Mouse (Mus musculus): Measurements from ENCODE around the gene Ceacam20. TPM values are rescaled to one million over a fixed set of nuclear protein-coding genes. Genes with fewer than 3 reads are reported as not detected.
"Not testable (repeated sequence)": the region's sequence is repeated elsewhere in the genome, so short reads cannot be mapped to it uniquely, and the experiment has no call there.

Ceacam20 gene
- polyA plus RNA-seq, 1 experiment from 2014 or later: not detected

DNA sequence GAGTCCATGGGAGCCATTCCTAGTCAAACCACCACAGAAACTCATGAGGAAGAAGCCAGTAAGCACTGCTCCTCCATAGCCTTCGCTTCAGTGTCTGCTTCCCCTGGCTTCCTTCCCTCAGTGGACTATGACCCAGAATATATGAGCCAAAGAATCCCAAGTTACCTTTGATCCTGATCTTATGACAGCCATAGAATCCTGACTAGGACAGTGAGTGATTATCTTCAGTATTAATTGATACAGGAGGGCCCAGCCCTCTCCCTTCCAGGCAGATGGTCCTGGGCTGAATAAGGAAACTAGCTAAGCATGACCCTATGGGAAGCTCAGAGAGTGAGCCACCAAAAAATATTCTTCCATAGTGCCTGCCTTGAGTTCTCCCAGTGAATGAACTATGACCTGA, 2.8 kb upstream of the Ceacam20 start:
- Histone ChIP-seq H3K9ac (ENCODE audit: low read length) (no peak overlapping the region), H3K4me1 (replicated peaks; ENCODE audit: control insufficient read depth, insufficient read depth, low read length) (no peaks in the 10 kb centered on the region), H3K27ac (ENCODE audit: low read length) (no peak overlapping the region), H3K27me3 (ENCODE audit: control insufficient read depth, insufficient read depth, low read depth, low read length) (no peaks in the 10 kb centered on the region), H3K36me3 (ENCODE audit: control insufficient read depth, insufficient read depth, low read length) (no peaks in the 10 kb centered on the region), H3K9me3 (ENCODE audit: control insufficient read depth, low read length) (no peaks in the 10 kb centered on the region), H3K4me3 (ENCODE audit: low read length) (no peak overlapping the region), H3K4me2 (ENCODE audit: low read depth, low read length) (no peak overlapping the region)
- WGBS: 45% methylated on average over 1 of the region's 1 CpGs
- ATAC-seq (ENCODE audit: low read depth): no peak

DNA sequence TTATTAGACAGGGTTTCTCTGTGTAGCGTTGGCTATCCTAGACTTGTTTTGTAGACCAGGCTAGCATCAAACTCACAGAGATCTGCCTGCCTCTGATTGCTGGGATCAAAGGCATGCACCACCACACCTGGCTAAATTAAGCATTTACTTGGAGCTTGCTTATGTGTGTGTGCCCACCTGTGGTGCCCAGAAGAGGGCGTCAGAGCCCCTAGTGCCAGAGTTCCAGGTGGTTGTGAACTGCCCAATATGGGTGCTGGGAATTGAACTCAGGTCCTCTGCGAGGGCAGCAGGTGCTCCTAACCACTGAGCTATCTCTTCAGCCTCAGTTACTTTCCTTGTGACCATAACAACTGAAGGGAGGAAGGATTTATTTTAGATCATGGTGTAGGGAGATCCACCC, 3.9 kb downstream of the Ceacam20 start:
- no peak overlapping the region for H3K27ac ChIP-seq (ENCODE audit: low read length)
- WGBS: 70% methylated on average over 3 of the region's 3 CpGs
- H3K9me3 ChIP-seq (ENCODE audit: control insufficient read depth, low read length): no peaks in the 10 kb centered on the region
- no peaks in the 10 kb centered on the region for H3K4me1 ChIP-seq (replicated peaks; ENCODE audit: control insufficient read depth, insufficient read depth, low read length)
- no peaks in the 10 kb centered on the region for H3K27me3 ChIP-seq (ENCODE audit: control insufficient read depth, insufficient read depth, low read depth, low read length)
- no peak for ATAC-seq (ENCODE audit: low read depth)
- H3K36me3 ChIP-seq (ENCODE audit: control insufficient read depth, insufficient read depth, low read length): no peaks in the 10 kb centered on the region
- H3K9ac ChIP-seq (ENCODE audit: low read length): no peak overlapping the region
- H3K4me3 ChIP-seq (ENCODE audit: low read length): no peak overlapping the region
- H3K4me2 ChIP-seq (ENCODE audit: low read depth, low read length): no peak overlapping the region

- Histone ChIP-seq H3K4me1 (replicated peaks; ENCODE audit: control insufficient read depth, insufficient read depth, low read length) (no peaks in the 10 kb centered on the region), H3K9me3 (ENCODE audit: control insufficient read depth, low read length) (no peaks in the 10 kb centered on the region), H3K4me3 (ENCODE audit: low read length) (no peak overlapping the region), H3K27me3 (ENCODE audit: control insufficient read depth, insufficient read depth, low read depth, low read length) (no peaks in the 10 kb centered on the region), H3K36me3 (ENCODE audit: control insufficient read depth, insufficient read depth, low read length) (no peaks in the 10 kb centered on the region), H3K9ac (ENCODE audit: low read length) (no peak overlapping the region), H3K4me2 (ENCODE audit: low read depth, low read length) (no peak overlapping the region), H3K27ac (ENCODE audit: low read length) (no peak overlapping the region)
- ATAC-seq (ENCODE audit: low read depth): no peak
- WGBS: 94% methylated on average over 4 of the region's 4 CpGs
These were observed 4.4 kb downstream of the Ceacam20 start for GRCm38 (mm10) chr7:19969541-19970090.

DNA sequence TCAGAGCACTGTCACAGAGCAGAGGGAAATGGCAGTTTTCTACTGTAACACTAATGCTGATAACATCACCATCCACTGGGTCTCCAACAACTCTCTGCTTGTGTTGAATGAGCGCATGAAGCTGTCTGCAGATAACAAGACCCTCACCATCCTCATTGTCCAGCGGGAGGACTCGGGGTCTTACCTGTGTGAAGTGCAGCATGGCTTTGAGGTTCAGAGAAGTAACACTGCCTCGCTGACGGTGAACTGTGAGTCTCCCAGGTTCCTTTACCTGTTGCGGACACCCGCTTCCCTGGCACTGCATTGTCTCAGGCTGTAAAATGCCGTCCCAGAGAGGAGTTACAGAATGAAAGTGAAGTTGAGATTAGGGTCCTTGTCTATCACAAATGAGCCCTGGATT, 5.0 kb downstream of the Ceacam20 start:
- no peaks in the 10 kb centered on the region for H3K27me3 ChIP-seq (ENCODE audit: control insufficient read depth, insufficient read depth, low read depth, low read length)
- no peaks in the 10 kb centered on the region for H3K4me1 ChIP-seq (replicated peaks; ENCODE audit: control insufficient read depth, insufficient read depth, low read length)
- no peak overlapping the region for H3K4me2 ChIP-seq (ENCODE audit: low read depth, low read length)
- H3K9ac ChIP-seq (ENCODE audit: low read length): no peak overlapping the region
- no peaks in the 10 kb centered on the region for H3K9me3 ChIP-seq (ENCODE audit: control insufficient read depth, low read length)
- H3K4me3 ChIP-seq (ENCODE audit: low read length): no peak overlapping the region
- 92% methylated on average over 8 of the region's 8 CpGs for WGBS
- no peak overlapping the region for H3K27ac ChIP-seq (ENCODE audit: low read length)
- ATAC-seq (ENCODE audit: low read depth): no peak
- no peaks in the 10 kb centered on the region for H3K36me3 ChIP-seq (ENCODE audit: control insufficient read depth, insufficient read depth, low read length)

- H3K9me3 ChIP-seq (ENCODE audit: control insufficient read depth, low read length): no peaks in the 10 kb centered on the region
- no peaks in the 10 kb centered on the region for H3K4me1 ChIP-seq (replicated peaks; ENCODE audit: control insufficient read depth, insufficient read depth, low read length)
- no peak overlapping the region for H3K27ac ChIP-seq (ENCODE audit: low read length)
- WGBS: 92% methylated on average over 4 of the region's 4 CpGs
- no peak for ATAC-seq (ENCODE audit: low read depth)
- no peak overlapping the region for H3K4me2 ChIP-seq (ENCODE audit: low read depth, low read length)
- H3K27me3 ChIP-seq (ENCODE audit: control insufficient read depth, insufficient read depth, low read depth, low read length): no peaks in the 10 kb centered on the region
- H3K4me3 ChIP-seq (ENCODE audit: low read length): no peak overlapping the region
- H3K36me3 ChIP-seq (ENCODE audit: control insufficient read depth, insufficient read depth, low read length): no peaks in the 10 kb centered on the region
- no peak overlapping the region for H3K9ac ChIP-seq (ENCODE audit: low read length)
These were observed 6.3 kb downstream of the Ceacam20 start for GRCm38 (mm10) chr7:19971516-19971915.

DNA sequence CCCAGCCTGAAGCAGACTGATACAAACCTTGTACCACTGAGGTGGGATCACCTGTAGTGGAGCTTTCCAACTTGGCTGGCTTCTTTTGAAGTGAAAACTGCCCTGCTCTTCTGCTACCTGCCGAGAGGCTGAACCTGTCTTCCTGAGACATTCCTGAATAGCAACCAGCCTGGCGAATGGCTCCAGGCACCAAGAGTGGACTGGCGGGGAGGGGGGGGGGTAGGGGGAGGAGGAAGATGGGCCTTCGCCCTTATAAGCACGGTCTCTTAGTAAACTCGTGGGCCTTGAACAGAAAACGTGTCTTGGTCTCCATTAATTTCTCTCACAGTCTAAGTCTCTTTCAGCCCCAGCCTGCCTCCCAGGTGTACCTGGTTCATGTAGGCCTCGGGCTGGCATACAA, 26.0 kb downstream of the Ceacam20 start, which contains the start of gene Nlrp9b:
Nlrp9b (plus strand) TSS at position 301 of the 400 bp plus-strand sequence.
- WGBS: 64% methylated on average over 7 of the region's 8 CpGs
- H3K36me3 ChIP-seq (ENCODE audit: control insufficient read depth, insufficient read depth, low read length); H3K4me1 ChIP-seq (replicated peaks; ENCODE audit: control insufficient read depth, insufficient read depth, low read length); H3K4me3 ChIP-seq (ENCODE audit: low read length); H3K9me3 ChIP-seq (ENCODE audit: control insufficient read depth, low read length); H3K9ac ChIP-seq (ENCODE audit: low read length); ATAC-seq (ENCODE audit: low read depth); H3K4me2 ChIP-seq (ENCODE audit: low read depth, low read length); H3K27ac ChIP-seq (ENCODE audit: low read length); H3K27me3 ChIP-seq (ENCODE audit: control insufficient read depth, insufficient read depth, low read depth, low read length): not testable (repeated sequence)

DNA sequence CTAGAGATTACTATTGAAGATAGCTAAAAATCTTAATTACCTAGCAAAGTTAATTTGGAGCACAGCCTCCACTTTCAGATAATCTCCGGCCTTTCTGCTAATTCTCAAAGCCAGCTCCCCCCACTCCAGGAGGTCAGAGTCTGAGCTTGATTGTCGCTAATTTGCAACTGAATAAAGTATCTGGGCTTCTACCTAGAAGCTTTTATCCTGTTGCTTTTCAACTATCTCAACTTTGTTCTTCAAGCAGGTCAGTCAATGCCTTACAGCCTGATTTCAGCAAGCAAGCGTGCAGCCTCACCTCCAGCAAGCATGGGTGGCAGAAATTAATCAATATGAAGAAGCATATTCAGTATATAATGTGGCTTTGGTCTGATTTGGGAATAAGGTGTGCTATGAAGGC, 31.5 kb downstream of the Ceacam20 start:
- not testable (repeated sequence) for H3K9ac ChIP-seq (ENCODE audit: low read length); H3K4me3 ChIP-seq (ENCODE audit: low read length); H3K36me3 ChIP-seq (ENCODE audit: control insufficient read depth, insufficient read depth, low read length); H3K27me3 ChIP-seq (ENCODE audit: control insufficient read depth, insufficient read depth, low read depth, low read length); H3K9me3 ChIP-seq (ENCODE audit: control insufficient read depth, low read length); H3K4me2 ChIP-seq (ENCODE audit: low read depth, low read length); ATAC-seq (ENCODE audit: low read depth); H3K27ac ChIP-seq (ENCODE audit: low read length); H3K4me1 ChIP-seq (replicated peaks; ENCODE audit: control insufficient read depth, insufficient read depth, low read length)
- 61% methylated on average over 3 of the region's 3 CpGs for WGBS

DNA sequence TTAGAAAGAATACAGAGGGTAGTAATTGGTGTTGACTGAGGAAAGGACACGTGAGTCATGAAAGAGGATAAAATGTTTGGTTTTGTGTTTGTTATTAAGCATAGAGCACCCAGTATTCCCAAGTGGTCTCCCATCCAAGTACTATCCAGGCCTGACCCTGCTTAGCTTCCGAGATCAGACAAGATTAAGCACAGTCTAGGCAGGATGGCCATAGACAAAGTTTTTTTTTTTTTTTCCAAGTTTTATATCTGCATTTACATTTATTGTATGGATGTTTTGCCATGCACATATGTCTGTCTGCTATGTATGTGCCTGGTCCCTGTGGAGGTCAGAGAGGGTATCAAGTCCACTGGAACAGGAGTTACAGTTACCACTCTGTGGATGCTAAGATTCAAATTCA, 44.8 kb downstream of the Ceacam20 start:
- no peak for ATAC-seq (ENCODE audit: low read depth)
- Histone ChIP-seq H3K4me3 (ENCODE audit: low read length) (no peak overlapping the region), H3K36me3 (ENCODE audit: control insufficient read depth, insufficient read depth, low read length) (no peaks in the 10 kb centered on the region), H3K27me3 (ENCODE audit: control insufficient read depth, insufficient read depth, low read depth, low read length) (no peaks in the 10 kb centered on the region), H3K9ac (ENCODE audit: low read length) (no peak overlapping the region), H3K4me1 (replicated peaks; ENCODE audit: control insufficient read depth, insufficient read depth, low read length) (no peaks in the 10 kb centered on the region), H3K27ac (ENCODE audit: low read length) (no peak overlapping the region), H3K9me3 (ENCODE audit: control insufficient read depth, low read length) (no peaks in the 10 kb centered on the region), H3K4me2 (ENCODE audit: low read depth, low read length) (no peak overlapping the region)
- 63% methylated on average over 2 of the region's 2 CpGs for WGBS
